Mouse (Mus musculus): ENCODE data around the gene Soat2.
A peak's percentile ranks its signal among the peaks of the same experiment; 100 is the strongest.

The Soat2 gene

GRCm38 (mm10) chr15:102114651-102115260, 35.6 kb upstream of the Soat2 start:
- DNase-seq, result no peak

- no peak for DNase-seq
These were observed 34.5 kb upstream of the Soat2 start for GRCm38 (mm10) chr15:102115731-102116231.

- no peak for DNase-seq
These were observed 33.4 kb upstream of the Soat2 start for GRCm38 (mm10) chr15:102116753-102117415.

GRCm38 (mm10) chr15:102117461-102118443, 32.6 kb upstream of the Soat2 start:
- DNase-seq, result peak; percentile 70

- DNase-seq, result no peak
These were observed 31.7 kb upstream of the Soat2 start for GRCm38 (mm10) chr15:102118591-102118990.

GRCm38 (mm10) chr15:102119121-102119830, 31.1 kb upstream of the Soat2 start:
- no peak for DNase-seq

- no peak for DNase-seq
These were observed 30.5 kb upstream of the Soat2 start for GRCm38 (mm10) chr15:102119831-102120170.

GRCm38 (mm10) chr15:102120530-102120929, 29.8 kb upstream of the Soat2 start:
- DNase-seq, result no peak

- DNase-seq, result peak; percentile 57
These were observed 24.0 kb upstream of the Soat2 start for GRCm38 (mm10) chr15:102126303-102126702.

GRCm38 (mm10) chr15:102133314-102133713, 17.0 kb upstream of the Soat2 start:
- DNase-seq, result no peak

GRCm38 (mm10) chr15:102134709-102135108, 15.6 kb upstream of the Soat2 start:
- no peak for DNase-seq

GRCm38 (mm10) chr15:102135522-102136128, 14.7 kb upstream of the Soat2 start:
- no peak for DNase-seq

- DNase-seq, result peak; percentile 97
These were observed 14.1 kb upstream of the Soat2 start, which contains the start of gene Spryd3 for GRCm38 (mm10) chr15:102136129-102136758. Spryd3 (minus strand) TSS chr15:102136234.

- no peak for DNase-seq
These were observed 9.2 kb upstream of the Soat2 start for GRCm38 (mm10) chr15:102141120-102141519.

GRCm38 (mm10) chr15:102142914-102143912, 7.1 kb upstream of the Soat2 start:
- peak; percentile 96 for DNase-seq

GRCm38 (mm10) chr15:102144274-102144711, 6.0 kb upstream of the Soat2 start, which contains the start of gene Igfbp6:
Igfbp6 (plus strand) TSS chr15:102144362.
- peak; percentile 50 for DNase-seq

GRCm38 (mm10) chr15:102144726-102145125, 5.6 kb upstream of the Soat2 start:
- no peak for DNase-seq

GRCm38 (mm10) chr15:102145330-102145729, 5.0 kb upstream of the Soat2 start:
- peak; percentile 41 for DNase-seq

- DNase-seq, result no peak
These were observed 4.2 kb upstream of the Soat2 start for GRCm38 (mm10) chr15:102146089-102146488.

- peak; percentile 77 for DNase-seq
These were observed 3.4 kb upstream of the Soat2 start for GRCm38 (mm10) chr15:102146882-102147281.

Measured in lung, postnatal 36 days (tissue).